ENCODE assay signal across 8 mouse cellular contexts in genomic region chr12:16805511-16805910, GRCm38 (mm10). TPM values are rescaled to one million over a fixed set of nuclear protein-coding genes. Genes with fewer than 3 reads are reported as not detected.
DNase-seq lines count a peak whose midpoint lies in the region; ATAC-seq and TF ChIP-seq lines count a peak whose summit lies in the region.

No protein-coding gene starts in this region.

- no peaks in the 10 kb centered on the region; the same call in 1 of the 2 replicates for H3K27me3 ChIP-seq in kidney, adult 2 months (replicated peaks; ENCODE audit: control insufficient read depth, insufficient read depth, low read length)
- H3K27me3 ChIP-seq in limb, embryonic 11.5 days (ENCODE audit: control insufficient read depth, insufficient read depth, low read length): peaks cover 3% of the 10 kb centered on the region; the same call in 1 of the 2 replicates
- H3K27me3 ChIP-seq in midbrain, embryonic 15.5 days (replicated peaks): peaks cover 14% of the 10 kb centered on the region; the same call in 1 of the 2 replicates

- no peaks in the 10 kb centered on the region for H3K36me3 ChIP-seq in kidney, adult 2 months (ENCODE audit: control insufficient read depth, insufficient read depth, low read length)
- no peaks in the 10 kb centered on the region for H3K36me3 ChIP-seq in limb, embryonic 11.5 days (ENCODE audit: control insufficient read depth, insufficient read depth, low read length)
- no peaks in the 10 kb centered on the region for H3K36me3 ChIP-seq in midbrain, embryonic 15.5 days (replicated peaks)

- ATAC-seq in limb, embryonic 11.5 days (ENCODE audit: insufficient number of reproducible peaks, low FRiP score, low TSS enrichment, low read depth): no peak
- ATAC-seq in midbrain, embryonic 15.5 days (replicated peaks): peak; percentile 79

- H3K4me3 ChIP-seq in kidney, adult 2 months (ENCODE audit: insufficient read depth, low read depth, low read length): no peak overlapping the region
- no peak overlapping the region for H3K4me3 ChIP-seq in limb, embryonic 11.5 days (ENCODE audit: low read depth, low read length)
- no peak overlapping the region for H3K4me3 ChIP-seq in midbrain, embryonic 15.5 days

- H3K4me1 ChIP-seq in kidney, adult 2 months (ENCODE audit: control insufficient read depth, insufficient read depth, low read length): no peaks in the 10 kb centered on the region
- H3K4me1 ChIP-seq in limb, embryonic 11.5 days (ENCODE audit: control insufficient read depth, insufficient read depth, low read length): no peaks in the 10 kb centered on the region
- 0 out of 2 replicates have a peak, but pooled peaks cover 3% of the 10 kb centered on the region for H3K4me1 ChIP-seq in midbrain, embryonic 15.5 days

- no peak overlapping the region for H3K9ac ChIP-seq in limb, embryonic 11.5 days (ENCODE audit: low read length)
- H3K9ac ChIP-seq in midbrain, embryonic 15.5 days: no peak overlapping the region

- 6% methylated on average over 5 of the region's 5 CpGs for WGBS in kidney, adult 2 months
- 5% methylated on average over 5 of the region's 5 CpGs for WGBS in limb, embryonic 11.5 days
- 4% methylated on average over 5 of the region's 5 CpGs for WGBS in midbrain, embryonic 15.5 days

- H3K4me2 ChIP-seq in limb, embryonic 11.5 days (ENCODE audit: low read depth, severe bottlenecking): no peak overlapping the region
- H3K4me2 ChIP-seq in midbrain, embryonic 15.5 days: no peak overlapping the region

- TF ChIP-seq POLR2A in kidney, adult 2 months (IDR thresholded peaks at IDR 0.05; ENCODE audit: low read depth, low read length): no peak

- TF ChIP-seq CTCF in kidney, adult 2 months (conservative IDR thresholded peaks at IDR 0.05; ENCODE audit: insufficient read depth, insufficient read length, low read depth, low read length): peak; percentile 79

- peak; percentile 81 for DNase-seq in A20 (ENCODE audit: low read depth, low spot score)
- DNase-seq in adrenal gland, adult 18-20 months (ENCODE audit: low spot score in 2 of 2): peak; percentile 74 to 76
- DNase-seq in embryo, embryonic 10 days (ENCODE audit: low spot score): peak; percentile 95
- peak; percentile 28 for DNase-seq in gastrocnemius, postnatal 25 days
- DNase-seq in kidney, adult 2 months: peak; percentile 86
- peak; percentile 86 for DNase-seq in limb, embryonic 11.5 days (ENCODE audit: low spot score)
- peak; percentile 29 to 65 for DNase-seq in spleen, postnatal 14 days (ENCODE audit: low spot score in 2 of 2)

- no peak overlapping the region for H3K27ac ChIP-seq in kidney, adult 2 months (ENCODE audit: insufficient read depth, low read depth, low read length)
- H3K27ac ChIP-seq in limb, embryonic 11.5 days (replicated peaks; ENCODE audit: low read depth, low read length): no peak overlapping the region
- no peak overlapping the region for H3K27ac ChIP-seq in midbrain, embryonic 15.5 days

- H3K9me3 ChIP-seq in limb, embryonic 11.5 days (ENCODE audit: control insufficient read depth, low read length): no peaks in the 10 kb centered on the region
- no peaks in the 10 kb centered on the region for H3K9me3 ChIP-seq in midbrain, embryonic 15.5 days

RNA-seq across cellular contexts. Expression of gene Greb1, which starts 4.8 kb away (rescaled TPM):
- total RNA-seq in adrenal gland, adult 18-20 months (2021): 10 to 100 TPM; 43.7 to 54.7 TPM
- total RNA-seq in gastrocnemius, postnatal 25 days (2021): under 1 TPM; 0.56 to 0.67 TPM
- polyA plus RNA-seq in kidney, adult 2 months (2012; rRNA removed): 0.59 and 0.94 TPM in 2 replicates
- 11.4 and 17.9 TPM in 2 replicates for polyA plus RNA-seq in limb, embryonic 11.5 days (2014; fragmentation: Nextera tagmentation; extraction: Ambion mirVana)
- 1.4 and 1.7 TPM in 2 replicates for polyA plus RNA-seq in midbrain, embryonic 15.5 days (2015; fragmentation: Nextera tagmentation; extraction: Ambion mirVana)

RNA-seq across cellular contexts. Expression of gene E2f6, which starts 5.3 kb away (rescaled TPM):
- 10 to 100 TPM; 39.5 to 41.5 TPM for total RNA-seq in adrenal gland, adult 18-20 months (2021)
- 100 to 1,000 TPM in 1 of 2 experiments, 10 to 100 TPM in 1; 96.4 to 114 TPM for total RNA-seq in gastrocnemius, postnatal 25 days (2021)
- polyA plus RNA-seq in kidney, adult 2 months (2012; rRNA removed): 14.7 and 15.5 TPM in 2 replicates
- 67.0 and 71.1 TPM in 2 replicates for polyA plus RNA-seq in limb, embryonic 11.5 days (2014; fragmentation: Nextera tagmentation; extraction: Ambion mirVana)
- polyA plus RNA-seq in midbrain, embryonic 15.5 days (2015; fragmentation: Nextera tagmentation; extraction: Ambion mirVana): 29.8 and 30.1 TPM in 2 replicates

Comparison
In these comparisons a context has a peak if more than half of its experiments do, and no peak if none do; other contexts are left out.
1. DNase-seq: peak in every context shown above with its lines; median percentile 95 in embryo, embryonic 10 days; 86 in kidney, adult 2 months; 86 in limb, embryonic 11.5 days; 81 in A20; 75 in adrenal gland, adult 18-20 months; 47 in spleen, postnatal 14 days; 28 in gastrocnemius, postnatal 25 days.